Mouse (Mus musculus): ENCODE measurements at regions not wholly inside any gene's neighbourhood (a gene's known extent, or its start where the extent isn't known, plus 50 kb on each side); places are given as distances from the start of the nearest gene placed in this dataset.

DNA sequence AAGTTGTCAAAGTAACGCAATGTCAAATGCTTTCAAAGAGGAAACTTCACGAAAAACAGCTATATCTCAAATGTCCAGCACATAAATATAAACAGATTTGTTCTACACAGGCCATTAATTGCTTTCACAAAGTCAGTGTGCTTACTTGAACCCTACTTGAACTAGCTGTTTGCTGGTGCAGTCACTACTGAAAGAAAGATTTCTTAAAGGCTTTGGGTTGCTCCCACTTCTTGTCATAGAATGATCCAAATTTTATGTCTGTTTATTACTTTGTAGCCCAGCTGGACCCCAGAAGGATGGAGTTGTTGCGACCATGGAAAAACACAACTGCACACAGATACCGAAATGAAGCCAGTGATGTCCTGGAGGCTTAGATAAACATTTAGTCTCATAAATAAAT lies 491.2 kb upstream of the Tnc start:
- Histone ChIP-seq H3K36me3 (no peaks in the 10 kb centered on the region), H3K4me3 (no peak overlapping the region)
- WGBS = 90% methylated on average over 4 of the region's 4 CpGs

DNA sequence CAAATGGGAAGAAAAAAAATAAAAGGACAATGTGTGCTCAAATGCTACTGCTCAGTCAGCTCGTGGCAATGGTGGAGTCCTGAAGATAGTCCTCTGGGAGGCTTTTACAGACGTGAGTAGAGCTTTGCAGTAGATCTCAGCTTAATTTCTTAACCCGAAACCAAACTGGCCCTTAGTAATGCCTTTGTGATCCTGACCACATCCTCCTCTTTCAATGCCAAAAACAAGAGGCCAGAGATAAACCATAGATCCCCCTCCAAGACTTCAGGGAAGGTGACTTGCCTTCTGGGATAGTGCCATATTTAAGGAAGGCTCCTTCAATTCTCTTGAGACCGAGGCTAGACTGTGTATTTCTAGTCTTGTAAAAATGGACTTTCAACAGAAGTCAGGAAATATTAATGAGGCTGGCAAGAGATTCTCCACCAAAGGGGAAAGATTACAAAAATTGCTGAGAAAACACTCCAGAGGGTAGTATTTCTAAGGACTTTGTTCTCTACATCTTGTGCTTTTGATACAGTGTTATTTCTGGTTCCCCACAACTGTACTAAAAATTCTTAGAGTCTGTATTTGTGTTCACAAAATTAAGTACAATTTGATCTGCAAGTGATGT lies 497.9 kb upstream of the Tnc start:
- Histone ChIP-seq H3K27ac (no peak overlapping the region), H3K9me3 (no peaks in the 10 kb centered on the region)
- WGBS = 75% methylated on average over 4 of the region's 4 CpGs

More for the DNA sequence above, 491.2 kb upstream of the Tnc start:
- Histone ChIP-seq H3K27ac (no peak overlapping the region), H3K9me3 (no peaks in the 10 kb centered on the region), H3K4me1 (replicated peaks) (no peaks in the 10 kb centered on the region), H3K27me3 (ENCODE audit: insufficient read depth, poor library complexity, severe bottlenecking) (no peaks in the 10 kb centered on the region)
- DNase-seq (ENCODE audit: low spot score) = no peak

DNA sequence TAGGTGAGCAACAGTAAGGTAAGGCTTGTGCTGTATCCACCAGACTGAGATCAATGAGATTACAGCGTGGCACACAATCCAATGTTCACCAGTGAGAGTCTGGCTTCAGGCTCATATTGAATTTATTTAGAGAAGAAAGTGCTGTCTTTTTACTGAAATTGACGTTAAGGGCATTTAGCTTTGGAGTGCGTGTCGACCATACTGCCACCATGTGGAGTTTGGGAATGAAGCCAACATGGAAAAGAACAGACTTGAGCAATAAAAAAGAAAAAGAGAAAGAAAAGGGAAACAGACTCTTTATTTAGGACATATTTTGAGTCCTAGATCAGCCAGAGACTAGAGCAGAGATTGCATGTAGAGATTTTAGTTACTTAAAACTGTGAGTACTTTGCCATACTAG lies 499.6 kb upstream of the Tnc start:
- WGBS = 84% methylated on average over 4 of the region's 4 CpGs
- Histone ChIP-seq H3K4me3 (no peak overlapping the region), H3K36me3 (no peaks in the 10 kb centered on the region), H3K27me3 (ENCODE audit: insufficient read depth, poor library complexity, severe bottlenecking) (no peaks in the 10 kb centered on the region), H3K27ac (no peak overlapping the region), H3K9me3 (no peaks in the 10 kb centered on the region), H3K4me1 (replicated peaks) (no peaks in the 10 kb centered on the region)
- DNase-seq (ENCODE audit: low spot score) = no peak

More for the DNA sequence above, 497.9 kb upstream of the Tnc start:
- no peak for DNase-seq (ENCODE audit: low spot score)
- Histone ChIP-seq H3K27me3 (ENCODE audit: insufficient read depth, poor library complexity, severe bottlenecking) (no peaks in the 10 kb centered on the region), H3K4me3 (no peak overlapping the region), H3K36me3 (no peaks in the 10 kb centered on the region), H3K4me1 (replicated peaks) (no peaks in the 10 kb centered on the region)

DNA sequence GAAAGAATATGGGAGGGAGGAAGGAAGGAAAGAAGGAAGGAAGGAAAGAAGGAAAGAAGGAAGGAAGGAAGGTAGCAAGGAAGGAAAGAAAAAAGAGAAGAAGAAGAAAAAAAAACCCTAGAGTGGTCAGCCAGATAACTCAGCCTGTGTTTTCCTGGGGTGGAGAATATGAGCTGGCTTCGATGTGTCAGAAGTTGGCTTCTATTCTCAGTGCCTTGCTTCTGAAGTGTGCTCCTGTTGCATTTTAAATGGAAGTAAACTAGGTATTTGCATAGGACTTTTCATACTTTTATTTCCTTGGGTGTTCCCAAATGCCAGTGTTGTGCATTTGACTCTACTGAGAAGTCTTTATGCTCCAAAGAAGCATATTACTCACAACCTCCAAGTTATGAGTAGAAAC lies 515.7 kb upstream of the Tnc start:
- WGBS = 91% methylated on average over 1 of the region's 1 CpGs
- no peaks in the 10 kb centered on the region for H3K4me1 ChIP-seq (replicated peaks)
- no peaks in the 10 kb centered on the region for H3K9me3 ChIP-seq
- DNase-seq (ENCODE audit: low spot score) = no peak
- no peak overlapping the region for H3K27ac ChIP-seq
- H3K36me3 ChIP-seq = no peaks in the 10 kb centered on the region
- no peak overlapping the region for H3K4me3 ChIP-seq
- no peaks in the 10 kb centered on the region for H3K27me3 ChIP-seq (ENCODE audit: insufficient read depth, poor library complexity, severe bottlenecking)

DNA sequence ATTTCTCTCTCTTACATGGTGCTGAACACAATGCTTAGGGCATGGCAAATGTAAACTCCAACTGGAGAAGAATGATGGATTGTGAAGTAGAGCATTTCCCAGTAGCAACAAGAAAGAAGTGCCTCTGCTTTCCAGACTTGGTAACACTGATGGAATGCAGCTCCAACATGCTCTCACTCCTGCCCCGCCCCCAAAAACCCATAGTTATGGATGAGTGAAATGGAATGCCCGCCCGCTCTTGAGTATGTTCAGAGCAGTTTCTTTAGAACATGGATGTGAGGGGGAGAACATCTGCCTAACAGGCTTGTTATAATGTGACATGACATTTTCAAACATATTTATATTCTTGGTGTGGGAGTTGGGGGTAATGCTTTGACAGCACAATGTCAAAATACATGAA lies 517.2 kb upstream of the Tnc start:
- Histone ChIP-seq H3K27ac (no peak overlapping the region), H3K4me1 (replicated peaks) (no peaks in the 10 kb centered on the region), H3K36me3 (no peaks in the 10 kb centered on the region), H3K9me3 (no peaks in the 10 kb centered on the region), H3K27me3 (ENCODE audit: insufficient read depth, poor library complexity, severe bottlenecking) (no peaks in the 10 kb centered on the region), H3K4me3 (no peak overlapping the region)
- DNase-seq (ENCODE audit: low spot score) = no peak
- WGBS = 84% methylated on average over 3 of the region's 3 CpGs

DNA sequence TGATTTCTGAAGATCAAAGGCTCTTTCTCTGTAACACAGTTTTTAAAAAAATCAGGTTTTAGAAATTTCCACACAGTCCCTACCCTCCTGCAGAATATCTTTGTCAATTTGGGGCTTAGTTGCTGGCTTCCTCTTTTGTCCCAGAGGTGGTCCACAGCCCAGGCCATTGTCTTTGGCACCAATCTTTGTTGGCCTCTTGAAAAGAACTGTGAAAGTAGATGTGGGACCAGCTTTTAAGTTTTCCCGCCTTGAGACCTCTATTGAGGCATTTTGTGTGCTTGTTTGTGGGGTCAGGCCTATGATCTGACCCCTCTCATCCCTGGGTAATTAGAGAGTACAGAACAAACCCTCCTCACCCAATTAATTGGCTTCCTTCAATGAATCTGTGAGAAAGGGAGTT lies 523.9 kb upstream of the Tnc start:
- 18% methylated on average over 1 of the region's 1 CpGs for WGBS
- Histone ChIP-seq H3K36me3 (no peaks in the 10 kb centered on the region), H3K27ac (no peak overlapping the region), H3K4me3 (no peak overlapping the region), H3K27me3 (ENCODE audit: insufficient read depth, poor library complexity, severe bottlenecking) (no peaks in the 10 kb centered on the region), H3K4me1 (replicated peaks) (peaks cover 2% of the 10 kb centered on the region; the same call in 1 of the 2 replicates), H3K9me3 (no peaks in the 10 kb centered on the region)
- DNase-seq (ENCODE audit: low spot score) = no peak

DNA sequence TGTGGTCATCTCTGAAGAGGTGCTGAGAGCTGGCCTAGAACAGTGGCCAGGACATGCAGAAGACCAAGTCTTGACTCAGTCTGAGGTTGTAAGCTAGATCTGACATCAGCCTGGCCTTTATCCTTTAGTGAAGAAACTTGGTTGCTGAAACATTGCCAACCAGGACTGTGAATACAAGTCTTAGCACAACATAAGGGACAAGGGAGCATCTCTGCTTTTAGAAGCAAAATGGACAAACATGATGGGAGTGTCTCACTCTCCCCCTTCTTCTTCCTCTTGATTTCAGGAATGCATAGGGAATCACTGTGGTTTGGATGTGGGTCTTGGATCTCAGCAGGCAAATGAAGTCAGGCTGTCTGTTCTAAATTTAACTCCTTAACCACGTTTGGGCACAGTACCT lies 529.1 kb upstream of the Tnc start:
- no peaks in the 10 kb centered on the region for H3K36me3 ChIP-seq
- H3K27me3 ChIP-seq (ENCODE audit: insufficient read depth, poor library complexity, severe bottlenecking) = no peaks in the 10 kb centered on the region
- 64% methylated on average over 1 of the region's 1 CpGs for WGBS

DNA sequence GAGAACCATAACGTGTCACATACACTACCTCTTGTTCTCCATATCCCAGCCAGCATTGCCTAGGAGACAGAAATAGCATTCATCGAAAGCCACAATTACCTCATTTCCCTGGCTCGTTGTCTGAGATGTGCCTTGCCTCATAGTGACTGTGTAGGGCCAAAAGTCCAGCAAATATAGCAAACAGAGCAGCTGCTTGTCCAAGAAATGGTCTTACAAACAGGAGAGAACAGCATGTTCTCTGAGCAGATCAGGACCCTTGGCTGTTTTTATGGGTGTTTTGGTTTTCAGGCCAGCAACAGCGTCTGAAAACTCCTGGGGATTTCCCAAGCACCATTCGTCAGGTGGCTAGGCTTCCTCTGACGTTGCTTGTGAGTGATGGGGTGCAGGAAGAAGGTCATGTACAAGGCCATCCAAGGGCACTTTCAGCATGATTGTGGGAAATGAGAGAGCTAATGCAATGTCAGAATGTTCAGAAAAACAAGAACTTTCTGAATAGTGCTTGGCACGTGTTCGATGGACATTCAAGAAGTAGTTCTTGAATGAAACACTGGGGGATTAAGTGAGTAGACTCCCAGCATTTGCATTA lies 528.9 kb upstream of the Pappa start:
- WGBS = 78% methylated on average over 8 of the region's 8 CpGs
- Histone ChIP-seq H3K4me1 (replicated peaks) (no peaks in the 10 kb centered on the region), H3K9me3 (no peaks in the 10 kb centered on the region), H3K36me3 (no peaks in the 10 kb centered on the region), H3K4me3 (no peak overlapping the region), H3K27me3 (ENCODE audit: insufficient read depth, poor library complexity, severe bottlenecking) (no peaks in the 10 kb centered on the region), H3K27ac (no peak overlapping the region)
- no peak for DNase-seq (ENCODE audit: low spot score)

More for the DNA sequence above, 529.1 kb upstream of the Tnc start:
- no peak overlapping the region for H3K27ac ChIP-seq
- no peak overlapping the region for H3K4me3 ChIP-seq
- no peak for DNase-seq (ENCODE audit: low spot score)
- H3K4me1 ChIP-seq (replicated peaks) = peaks cover 2% of the 10 kb centered on the region; the same call in 1 of the 2 replicates
- H3K9me3 ChIP-seq = no peaks in the 10 kb centered on the region

DNA sequence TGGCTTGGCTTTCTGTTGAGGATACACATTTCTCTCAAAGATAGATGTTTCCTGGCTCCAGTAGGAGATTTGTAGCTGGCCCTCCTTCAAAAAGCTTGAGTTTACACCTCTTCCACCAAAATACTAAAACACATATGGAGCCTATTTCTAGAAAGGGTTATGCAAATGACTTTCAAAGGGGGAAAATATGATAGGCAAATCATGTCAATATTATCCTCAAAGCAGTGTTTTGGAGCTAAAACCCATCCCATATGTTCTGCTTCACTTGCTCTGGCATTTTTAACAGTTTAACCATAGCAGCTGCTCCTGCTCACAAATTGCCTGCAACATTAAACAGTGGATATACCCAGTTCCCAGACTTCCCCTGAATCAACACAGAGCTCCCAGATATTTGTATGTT lies 525.5 kb upstream of the Pappa start:
- Histone ChIP-seq H3K27me3 (ENCODE audit: insufficient read depth, poor library complexity, severe bottlenecking) (no peaks in the 10 kb centered on the region), H3K4me3 (no peak overlapping the region), H3K27ac (no peak overlapping the region), H3K9me3 (no peaks in the 10 kb centered on the region), H3K36me3 (no peaks in the 10 kb centered on the region), H3K4me1 (replicated peaks) (no peaks in the 10 kb centered on the region)
- no peak for DNase-seq (ENCODE audit: low spot score)

DNA sequence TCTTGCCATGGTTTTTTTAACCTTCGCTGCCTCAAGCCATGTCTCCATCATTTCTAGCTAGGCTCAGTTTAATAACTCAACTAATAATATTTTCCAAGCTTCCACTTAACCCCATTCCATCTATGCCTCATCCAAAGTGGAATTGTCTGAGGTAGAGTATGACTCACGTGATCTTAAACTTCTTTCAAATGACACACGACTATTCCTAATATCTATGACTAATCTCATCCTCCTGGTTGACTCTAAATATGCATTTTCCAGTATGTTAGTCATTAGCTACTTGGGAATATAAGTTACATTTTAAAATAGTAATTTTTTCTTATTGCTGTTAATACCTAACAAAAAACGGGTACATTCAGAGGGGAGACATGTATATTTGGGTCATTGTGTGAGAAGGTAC lies 524.8 kb upstream of the Pappa start:
- Histone ChIP-seq H3K27ac (no peak overlapping the region), H3K4me1 (replicated peaks) (no peaks in the 10 kb centered on the region), H3K27me3 (ENCODE audit: insufficient read depth, poor library complexity, severe bottlenecking) (no peaks in the 10 kb centered on the region), H3K9me3 (no peaks in the 10 kb centered on the region), H3K36me3 (no peaks in the 10 kb centered on the region), H3K4me3 (no peak overlapping the region)
- WGBS = 89% methylated on average over 4 of the region's 4 CpGs
- DNase-seq (ENCODE audit: low spot score) = no peak

DNA sequence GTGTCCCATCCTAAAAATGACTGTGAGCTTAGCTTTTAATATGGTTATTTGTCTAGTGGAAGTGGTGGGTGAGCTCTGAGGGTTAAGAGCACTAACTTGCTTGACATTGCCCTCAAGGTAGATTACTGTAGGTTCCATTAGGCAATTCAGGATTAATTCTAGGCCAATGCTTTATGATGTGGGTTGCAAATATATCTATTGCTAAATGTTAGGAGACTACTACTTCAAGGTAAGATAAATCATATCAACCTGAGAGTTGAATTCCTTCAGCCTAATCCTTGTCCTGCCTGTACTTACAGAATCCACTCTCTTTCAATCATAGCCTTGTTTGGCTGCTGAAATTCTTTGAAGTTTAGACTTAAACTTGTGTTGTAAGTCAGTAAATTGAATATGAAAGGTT lies 501.2 kb upstream of the Pappa start:
- no peaks in the 10 kb centered on the region for H3K27me3 ChIP-seq (ENCODE audit: insufficient read depth, poor library complexity, severe bottlenecking)
- no peaks in the 10 kb centered on the region for H3K4me1 ChIP-seq (replicated peaks)
- no peak for DNase-seq (ENCODE audit: low spot score)
- H3K27ac ChIP-seq = no peak overlapping the region
- no peak overlapping the region for H3K4me3 ChIP-seq
- H3K36me3 ChIP-seq = no peaks in the 10 kb centered on the region
- H3K9me3 ChIP-seq = no peaks in the 10 kb centered on the region

DNA sequence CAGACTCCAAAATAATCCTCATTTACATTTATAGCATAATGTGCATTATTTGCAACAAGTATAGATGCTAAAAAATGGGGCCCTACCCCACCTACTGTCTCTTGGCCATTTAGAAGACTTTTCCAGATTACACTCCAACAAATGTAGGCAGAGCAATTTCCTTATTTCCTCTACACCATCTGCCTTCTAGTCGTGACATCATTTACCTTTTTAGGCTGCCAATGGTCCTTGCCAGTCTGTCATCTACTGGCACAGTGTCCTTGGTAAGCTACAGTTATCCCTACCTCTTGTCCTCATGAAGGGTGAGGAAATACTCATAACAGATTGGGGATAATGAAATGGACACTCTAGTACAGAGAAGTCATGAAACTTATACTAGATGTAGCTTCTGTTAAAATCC lies 491.8 kb upstream of the Pappa start:
- Histone ChIP-seq H3K4me3 (no peak overlapping the region), H3K36me3 (no peaks in the 10 kb centered on the region), H3K4me1 (replicated peaks) (no peaks in the 10 kb centered on the region), H3K27me3 (ENCODE audit: insufficient read depth, poor library complexity, severe bottlenecking) (no peaks in the 10 kb centered on the region), H3K9me3 (no peaks in the 10 kb centered on the region), H3K27ac (no peak overlapping the region)
- 67% methylated on average over 1 of the region's 1 CpGs for WGBS
- DNase-seq (ENCODE audit: low spot score) = no peak

DNA sequence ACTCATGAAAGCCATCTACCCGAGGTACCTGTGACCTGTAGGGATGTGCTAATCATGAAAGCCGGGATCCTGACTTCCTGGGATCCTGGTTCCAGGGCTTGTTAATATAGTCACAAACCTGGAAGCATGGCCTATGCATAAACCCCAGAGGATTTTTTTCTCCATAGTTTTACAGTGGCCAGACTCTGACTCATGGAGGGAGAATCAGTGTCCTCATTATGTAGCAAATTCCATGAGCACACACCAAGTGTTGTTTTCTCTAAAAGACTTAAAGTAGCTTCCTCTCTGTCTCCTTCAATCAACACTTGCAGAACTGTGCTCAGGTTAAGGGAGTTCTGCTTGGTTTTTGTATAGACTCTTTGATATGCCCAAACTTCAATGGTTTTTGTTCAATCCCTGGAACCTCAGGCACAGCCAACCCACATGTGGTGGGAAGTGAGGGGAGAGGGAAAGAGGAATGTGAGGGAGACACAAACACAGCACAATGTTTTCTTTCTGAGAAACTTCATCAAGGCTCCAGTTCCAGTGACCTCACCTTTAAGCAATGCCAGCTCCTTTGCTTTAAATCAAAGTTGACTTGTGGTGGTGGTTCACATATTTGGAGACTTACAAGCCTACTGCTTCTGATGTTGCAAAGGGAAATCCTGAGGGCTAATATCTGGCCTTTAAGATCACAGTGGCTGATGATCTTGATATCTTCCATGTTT lies 488.6 kb upstream of the Pappa start:
- 88% methylated on average over 2 of the region's 2 CpGs for WGBS
- H3K27ac ChIP-seq = no peak overlapping the region
- DNase-seq (ENCODE audit: low spot score) = no peak
- H3K27me3 ChIP-seq (ENCODE audit: insufficient read depth, poor library complexity, severe bottlenecking) = no peaks in the 10 kb centered on the region
- no peaks in the 10 kb centered on the region for H3K36me3 ChIP-seq
- H3K4me1 ChIP-seq (replicated peaks) = no peaks in the 10 kb centered on the region
- no peaks in the 10 kb centered on the region for H3K9me3 ChIP-seq
- no peak overlapping the region for H3K4me3 ChIP-seq

Measured in hindbrain, embryonic 10.5 days (tissue).